Mouse (Mus musculus) urinary bladder, postnatal 4 days (tissue): Measurements from ENCODE around the gene Ndufb2.

Source experiments
- DNase-seq, 2 experiments: peaks; one replicate each; pipeline ENCODE4 v3.0.0; 2021 to 2022; ENCODE audit warnings: low spot score in 2 of 2

Ndufb2 gene

DNA sequence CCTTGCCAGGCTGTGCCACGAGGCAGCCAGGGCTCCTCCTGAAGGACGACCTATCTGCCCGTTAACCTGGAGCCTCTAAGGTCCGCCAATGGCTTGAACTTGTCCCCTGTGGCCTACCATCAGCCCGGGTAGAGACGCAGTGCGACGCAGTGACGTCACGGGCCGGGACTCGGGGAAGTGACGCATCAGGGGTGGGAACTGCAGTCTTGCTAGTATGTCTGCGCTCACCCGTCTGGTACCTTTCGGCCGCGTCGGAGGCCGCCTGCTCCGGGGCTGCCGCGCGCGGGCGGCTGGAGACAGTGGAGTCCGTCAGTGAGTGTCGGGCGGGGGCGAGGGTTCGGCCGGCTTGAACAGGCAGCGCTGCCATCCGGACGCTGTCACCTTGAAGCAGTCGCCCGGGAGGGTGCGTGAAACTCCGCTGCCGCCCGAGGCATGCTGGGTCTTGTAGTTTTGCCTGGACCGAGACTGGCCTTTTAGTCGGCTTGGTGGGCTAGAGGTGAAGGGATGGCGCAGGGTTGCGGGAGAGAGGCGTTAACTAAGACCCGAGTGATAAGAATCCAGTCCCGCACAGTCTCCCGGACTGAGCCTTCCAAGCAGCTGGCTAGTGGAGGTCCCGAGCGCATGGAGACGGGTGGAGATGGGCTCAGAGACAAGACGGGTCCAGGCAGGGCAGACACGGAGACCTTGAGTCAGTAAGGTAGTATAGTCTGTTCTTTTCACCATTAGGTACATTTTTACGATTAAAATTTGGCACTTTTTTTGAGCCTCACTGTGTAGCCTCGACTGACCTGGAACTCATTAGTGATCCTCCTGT, at the start of gene Ndufb2:
Gene Ndufb2 (plus strand): TSS at position 174 of the 814 bp plus-strand sequence.
- peak; percentile 88 to 91 for DNase-seq

DNA sequence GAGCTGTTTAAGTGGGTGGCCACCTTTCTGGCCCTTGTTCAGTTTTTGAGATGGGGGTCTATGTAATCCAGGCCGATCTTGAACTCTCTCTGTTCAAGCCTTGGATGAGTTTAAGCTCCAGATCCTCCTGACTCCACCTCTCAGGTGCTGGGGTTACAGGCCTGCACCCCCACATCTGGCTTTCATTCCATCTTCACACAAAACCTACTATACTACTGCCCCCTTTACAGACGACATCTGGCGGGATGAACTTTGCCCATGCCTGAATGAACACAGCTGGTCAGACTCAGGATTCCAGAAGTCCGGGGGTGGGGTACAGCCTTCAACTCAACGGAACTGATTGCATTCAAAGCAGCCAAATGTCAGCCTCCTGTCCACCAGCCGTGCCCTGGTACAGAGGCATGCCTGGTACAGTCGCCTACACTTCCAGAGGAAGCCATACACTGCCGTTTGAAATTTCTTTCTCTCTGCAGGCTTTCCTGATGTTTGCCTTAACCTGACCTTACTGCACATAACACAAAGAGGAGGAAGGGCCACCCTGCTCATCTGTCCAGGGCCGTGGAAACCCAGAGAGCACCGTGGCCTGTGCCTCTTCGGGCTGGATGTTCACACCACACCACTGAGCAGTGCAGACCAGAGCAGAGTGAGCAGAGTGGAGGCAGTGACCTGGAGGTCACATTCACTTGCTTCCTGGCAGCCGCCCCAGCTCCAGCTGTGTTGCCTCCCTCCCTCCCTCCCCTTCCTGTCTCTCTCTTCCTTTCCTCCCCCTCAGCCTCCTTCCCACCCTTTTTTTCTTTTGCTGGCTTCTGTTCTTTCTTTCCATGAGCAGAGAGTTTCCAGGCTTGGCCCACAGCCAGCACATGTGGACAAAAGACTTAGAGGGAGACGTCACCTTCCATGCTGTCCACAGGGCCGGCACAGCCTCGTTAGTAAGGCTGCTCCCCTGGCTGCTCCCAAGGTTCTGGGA, 49.5 kb upstream of the Ndufb2 start:
- DNase-seq = peak; percentile 72 to 87

DNA sequence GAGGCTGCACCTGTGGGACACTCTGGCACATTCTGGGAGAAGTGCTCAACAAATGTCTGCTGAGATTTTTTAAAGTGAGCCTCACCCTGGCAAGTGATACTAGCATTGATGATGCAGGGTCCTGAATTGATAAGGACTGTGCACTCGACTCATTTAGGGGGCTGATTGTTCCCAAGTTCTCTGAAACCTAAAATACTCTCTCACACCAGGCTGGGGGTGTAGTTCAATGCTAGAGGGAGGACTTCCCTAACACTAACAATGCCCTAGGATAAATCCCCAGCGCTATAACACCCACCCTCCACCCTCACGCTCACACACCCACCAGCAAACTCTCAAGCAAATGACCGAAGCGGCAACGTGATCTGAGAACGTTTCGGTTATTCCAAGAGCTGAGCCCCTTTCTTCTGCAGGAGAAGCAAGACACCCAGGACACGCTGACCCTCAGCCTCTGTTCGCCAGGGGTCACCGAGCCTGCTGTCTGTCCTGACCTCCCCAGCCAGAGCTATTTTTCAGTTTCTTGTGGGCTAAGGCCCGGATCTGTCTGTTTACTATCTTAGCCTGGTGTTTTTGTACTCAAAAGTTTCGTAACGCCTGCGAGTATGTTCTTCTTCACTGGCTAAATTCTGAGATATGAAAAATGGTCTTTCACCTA, 48.5 kb upstream of the Ndufb2 start:
- no peak for DNase-seq

DNA sequence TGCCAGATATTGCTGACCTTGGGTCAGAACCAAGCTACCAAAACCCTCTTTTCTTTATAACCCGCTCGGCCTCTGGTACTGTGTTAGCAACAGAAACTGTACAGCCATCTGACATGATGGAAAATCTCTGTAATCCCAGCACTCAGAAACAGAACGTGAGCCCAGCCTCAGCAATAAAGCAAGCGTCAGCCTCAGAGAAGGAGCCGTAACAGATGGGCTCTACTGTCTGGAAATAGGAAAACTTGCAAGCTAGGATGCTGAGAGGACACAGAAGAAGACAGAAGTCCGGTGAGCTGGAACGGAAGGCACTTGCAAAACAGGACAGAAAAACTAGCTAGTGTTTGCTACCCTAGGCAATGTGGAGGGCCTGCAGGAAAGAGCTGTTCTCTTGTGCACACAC, 46.9 kb upstream of the Ndufb2 start:
- DNase-seq = no peak

DNA sequence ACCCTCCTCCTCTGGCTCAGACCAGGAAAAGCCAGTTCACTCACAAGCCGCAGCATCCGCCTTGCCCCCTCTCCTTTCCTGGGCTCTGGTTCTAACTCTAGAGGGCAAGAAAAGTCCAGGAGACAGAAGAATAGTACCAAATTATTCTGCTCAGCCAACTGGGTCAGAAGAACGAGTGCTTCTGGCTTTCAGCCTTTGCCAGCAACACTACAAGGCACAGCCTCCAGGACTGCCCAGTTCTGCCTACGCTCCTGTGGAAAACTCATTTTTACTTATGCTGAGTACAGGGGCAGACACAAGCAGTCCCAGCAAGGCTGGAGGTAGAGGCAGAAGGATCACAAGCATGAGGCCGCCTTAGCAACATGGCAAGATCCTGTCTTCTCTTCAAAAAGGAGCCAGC, 44.3 kb upstream of the Ndufb2 start:
- no peak for DNase-seq

DNA sequence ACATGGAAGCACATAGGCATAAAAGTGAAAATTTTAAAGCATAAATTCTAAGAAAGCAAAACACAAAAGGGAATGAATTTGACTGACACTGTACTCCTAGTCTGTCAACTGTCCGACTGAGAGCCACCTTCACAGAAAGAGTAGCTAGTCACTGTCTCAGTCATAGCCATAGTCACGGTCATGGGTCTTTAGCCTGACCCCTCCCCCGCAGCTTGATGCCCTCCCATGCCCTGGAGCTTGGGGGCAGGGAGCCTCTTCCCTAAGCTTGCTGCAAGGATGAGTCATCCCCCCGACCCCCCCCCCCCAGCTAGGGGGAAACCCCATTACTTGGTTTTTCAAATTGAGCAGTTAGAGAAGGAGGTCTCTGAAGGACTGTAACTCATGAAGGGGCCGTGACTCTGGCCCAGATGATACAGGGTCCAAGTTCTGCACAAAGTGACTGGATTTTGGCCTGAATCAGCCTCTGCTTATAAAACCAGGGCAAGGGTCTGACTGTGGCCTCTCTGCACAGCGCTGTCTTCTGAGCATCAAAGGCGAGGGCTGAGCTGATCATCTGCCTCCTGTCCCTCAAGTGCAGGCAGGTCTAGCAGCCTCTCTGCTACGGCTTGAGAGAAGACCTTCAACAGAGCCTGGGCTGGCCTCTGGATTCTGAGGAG, 40.3 kb upstream of the Ndufb2 start:
- DNase-seq = no peak

DNA sequence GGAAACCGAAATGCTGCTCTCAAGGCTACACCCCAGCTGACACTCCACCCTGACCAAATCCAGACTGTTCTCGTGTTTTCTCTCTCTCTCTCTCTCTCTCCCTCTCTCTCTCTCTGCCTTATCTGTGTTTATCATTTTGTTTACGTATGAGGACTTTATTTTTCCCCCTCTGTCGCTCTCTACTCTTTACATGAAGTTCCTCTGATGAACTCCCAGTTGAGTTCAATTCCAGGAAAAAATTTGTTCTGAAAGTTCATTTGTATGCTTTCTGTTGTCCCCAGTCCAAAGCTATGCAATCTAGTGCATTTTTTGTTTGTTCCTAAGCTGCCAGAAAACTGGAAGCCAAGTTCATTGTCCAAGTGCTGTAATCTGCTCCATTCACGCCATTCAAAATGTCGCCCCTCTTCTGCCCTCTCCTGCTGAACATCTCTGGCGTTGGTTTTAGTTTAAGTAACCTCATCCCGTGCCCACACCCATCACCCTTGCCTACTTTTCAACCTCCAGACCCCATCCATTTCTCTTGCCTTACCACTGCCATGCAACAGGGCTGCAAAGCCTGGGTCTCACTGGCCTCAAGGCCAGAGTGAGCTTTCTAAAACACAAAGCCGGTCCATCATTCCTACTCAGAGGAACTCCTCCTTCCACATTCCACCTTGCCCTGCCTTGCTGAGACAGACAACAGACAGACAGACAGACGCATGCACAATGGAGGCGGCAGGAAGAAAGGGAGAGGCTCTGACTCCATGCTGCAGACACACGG, 37.3 kb upstream of the Ndufb2 start:
- DNase-seq = no peak

DNA sequence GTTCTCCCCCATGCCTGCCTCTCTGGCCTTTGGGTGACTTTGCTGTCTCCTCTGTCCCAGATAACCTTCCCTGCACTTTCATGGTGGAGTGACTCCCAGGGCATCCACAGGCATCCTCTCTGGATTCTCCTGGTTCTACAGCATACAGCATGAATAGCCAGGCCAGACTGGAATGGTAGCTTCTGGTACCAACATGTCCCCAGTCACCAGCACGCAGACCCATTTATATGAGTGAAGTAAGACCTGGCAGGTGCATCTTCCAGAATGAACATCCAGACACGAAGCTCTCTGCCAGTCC, 36.8 kb upstream of the Ndufb2 start:
- DNase-seq = no peak

DNA sequence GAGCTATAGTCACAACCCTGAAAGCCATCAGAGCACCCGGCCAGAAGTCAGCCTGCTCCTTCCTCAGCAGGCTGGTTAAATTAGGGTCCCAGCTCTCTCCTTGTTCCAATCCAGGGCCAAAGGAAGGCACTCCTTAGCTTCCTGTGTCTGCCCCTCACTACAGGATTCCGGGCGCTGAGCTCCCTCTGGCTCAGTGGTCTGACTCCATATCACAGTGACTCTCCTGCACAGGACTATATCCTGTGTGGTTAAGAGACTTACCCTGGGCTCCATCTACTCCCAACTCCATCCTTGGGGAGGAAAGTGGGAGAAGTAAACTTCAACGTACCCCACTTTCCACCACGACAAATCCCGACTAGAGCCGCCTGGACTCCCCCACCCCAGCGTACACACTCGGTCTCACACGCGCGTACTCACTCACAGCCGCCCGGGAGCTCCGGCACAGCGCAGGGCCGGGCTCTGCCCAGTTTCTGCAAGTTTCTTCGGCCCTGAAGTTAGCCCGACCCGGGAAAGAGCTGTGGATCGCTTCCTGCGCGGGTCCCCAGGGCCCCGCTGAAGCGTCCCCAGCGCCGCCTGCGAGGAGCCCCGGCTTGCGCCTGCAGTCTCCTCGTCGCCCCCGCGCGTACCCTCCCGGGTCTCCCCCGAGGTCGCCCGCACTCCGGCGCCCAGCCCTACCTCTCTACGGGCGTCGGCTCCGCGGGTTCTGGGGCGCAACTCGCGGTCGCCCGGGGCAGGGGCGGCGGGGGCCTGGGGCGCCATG, 35.3 kb upstream of the Ndufb2 start:
- DNase-seq = peak in 1 of 2 experiments; percentile 50

DNA sequence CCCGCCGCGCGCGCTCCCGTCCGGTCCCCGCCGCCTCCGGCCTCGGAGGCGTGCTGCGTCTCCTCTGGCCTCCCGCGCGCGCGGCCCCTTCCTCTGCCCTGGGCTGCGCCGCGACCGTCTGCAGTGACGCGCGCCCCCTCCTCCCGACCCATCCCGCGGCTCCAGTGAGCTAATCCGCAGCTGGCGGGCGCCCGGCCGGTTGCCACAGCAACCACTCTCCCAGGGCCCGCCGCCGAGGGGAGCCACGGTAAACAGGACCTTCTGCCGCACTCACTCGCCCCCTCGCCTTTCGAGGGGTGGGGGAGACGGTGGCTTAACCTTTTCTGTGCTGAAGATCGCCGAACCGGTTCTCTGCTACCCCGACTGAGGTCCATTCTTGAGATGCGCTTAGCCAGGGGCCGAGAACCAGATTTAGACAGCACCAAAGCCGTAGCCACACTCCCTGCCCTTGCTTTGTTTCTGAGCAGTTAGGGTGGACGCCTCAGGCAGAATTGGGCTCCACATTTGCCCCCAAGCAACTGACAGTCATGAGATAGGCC, 34.6 kb upstream of the Ndufb2 start, which contains the start of gene Dennd2a:
Gene Dennd2a (minus strand): TSS at position 145 of the 539 bp plus-strand sequence.
- DNase-seq = peak; percentile 80 to 86

DNA sequence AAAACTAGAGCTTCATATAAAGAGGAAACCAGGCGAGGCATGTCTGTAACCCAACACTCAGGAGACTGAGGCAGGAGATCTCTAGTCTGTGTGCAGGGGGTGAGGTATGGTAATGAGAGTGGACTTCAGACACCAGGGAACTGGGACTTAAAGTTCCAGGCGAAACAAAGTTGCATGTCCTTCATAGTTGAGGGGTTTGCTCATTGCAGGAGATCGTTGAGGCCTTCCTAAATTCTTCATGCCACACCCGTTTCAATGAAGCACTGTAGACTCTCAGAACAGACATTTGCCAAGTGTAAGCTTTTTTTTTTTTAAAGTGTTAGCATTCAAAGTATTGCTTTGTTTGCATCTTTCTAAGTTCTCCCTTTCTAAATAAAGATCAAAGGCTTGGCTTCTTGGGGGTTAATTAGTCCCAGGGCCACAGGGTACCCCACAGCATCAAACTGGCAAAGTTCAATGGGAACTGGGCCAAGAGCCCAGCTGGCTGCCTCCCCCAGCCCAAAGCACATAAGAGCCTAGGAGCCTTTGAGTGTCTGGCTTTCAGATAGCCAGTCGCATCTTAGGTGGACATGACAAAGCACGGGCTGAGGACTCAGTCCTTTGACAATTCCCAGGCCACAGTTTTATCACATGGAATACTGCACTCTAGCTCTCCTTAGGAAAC, 33.0 kb upstream of the Ndufb2 start:
- no peak for DNase-seq

DNA sequence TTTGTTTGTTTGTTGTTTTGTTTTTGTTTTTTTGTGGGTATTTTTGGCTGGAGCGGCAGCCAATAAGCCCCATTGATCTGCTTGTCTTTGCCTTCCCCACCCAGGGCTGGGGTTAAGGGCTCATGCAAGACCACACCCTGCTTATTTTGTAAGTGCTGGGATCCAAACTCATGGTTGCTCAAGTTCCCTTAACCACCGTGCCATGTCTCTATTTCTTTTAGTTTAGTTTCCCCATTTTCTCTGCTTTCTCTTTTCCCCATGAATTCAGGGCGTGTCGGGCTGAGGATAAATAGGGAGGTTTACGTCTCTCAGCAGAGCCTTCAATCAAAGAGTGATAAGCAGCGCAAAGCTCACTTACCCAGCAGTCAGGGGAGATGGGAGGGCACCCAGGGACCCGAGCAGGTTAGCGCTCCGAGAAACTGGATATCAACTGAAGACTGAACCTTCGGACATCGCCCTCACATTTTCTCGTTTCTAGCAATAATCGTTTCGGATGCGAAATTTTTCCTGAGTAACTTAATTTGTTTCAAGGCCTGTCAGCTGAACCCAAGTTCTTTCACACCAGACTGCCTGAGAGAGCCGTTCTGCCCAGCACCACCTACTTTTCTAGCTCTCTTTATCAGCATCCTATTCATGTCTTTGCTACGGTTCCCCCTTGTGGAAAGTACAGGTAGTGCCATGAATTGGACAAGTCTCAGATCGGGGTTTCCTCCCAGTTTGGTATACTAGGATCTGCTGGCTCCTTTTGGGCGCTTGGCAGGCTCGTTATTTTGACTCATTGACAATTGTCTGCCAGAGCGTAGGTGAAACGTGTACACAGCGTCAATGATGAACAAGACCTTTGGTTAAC, 30.0 kb upstream of the Ndufb2 start:
- peak; percentile 51 to 73 for DNase-seq

DNA sequence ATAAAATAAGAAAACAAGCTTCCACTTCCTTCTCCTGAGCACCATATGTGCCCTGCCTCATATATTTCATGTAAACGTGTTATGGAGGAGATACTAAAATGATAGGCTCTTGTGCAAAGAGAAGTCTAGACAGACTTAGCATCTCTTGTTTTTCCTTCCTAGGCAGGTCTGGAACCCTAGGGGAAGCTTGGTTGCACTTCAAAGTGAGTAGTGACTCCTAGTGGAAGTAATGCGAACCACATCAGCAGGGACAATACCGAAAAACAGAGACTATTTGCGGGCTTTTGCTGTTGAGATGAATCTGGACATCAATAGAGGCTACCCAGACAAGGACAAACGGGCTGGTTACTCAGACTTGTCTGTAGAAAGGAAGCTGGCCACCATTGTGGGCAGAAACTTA, 24.8 kb upstream of the Ndufb2 start:
- DNase-seq = no peak

DNA sequence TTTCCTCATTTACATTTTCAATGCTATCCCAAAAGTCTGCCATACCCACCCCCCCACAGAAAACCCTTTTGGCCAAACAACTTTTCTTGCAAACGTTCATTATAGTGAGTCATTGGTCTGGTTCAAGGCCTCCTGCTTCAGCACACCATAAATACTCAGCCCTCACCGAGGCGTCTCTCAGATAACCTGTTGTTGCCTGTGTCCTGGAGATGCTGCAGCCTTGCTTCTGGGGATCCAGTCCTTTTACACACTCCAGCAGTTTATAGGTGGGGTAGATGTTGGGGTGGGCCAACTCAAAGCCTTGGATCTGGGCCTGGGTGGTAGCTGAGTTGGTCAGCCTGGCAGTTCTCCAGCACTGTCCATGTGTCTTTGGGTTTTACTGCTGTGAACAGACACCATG, 21.9 kb upstream of the Ndufb2 start:
- DNase-seq = no peak

DNA sequence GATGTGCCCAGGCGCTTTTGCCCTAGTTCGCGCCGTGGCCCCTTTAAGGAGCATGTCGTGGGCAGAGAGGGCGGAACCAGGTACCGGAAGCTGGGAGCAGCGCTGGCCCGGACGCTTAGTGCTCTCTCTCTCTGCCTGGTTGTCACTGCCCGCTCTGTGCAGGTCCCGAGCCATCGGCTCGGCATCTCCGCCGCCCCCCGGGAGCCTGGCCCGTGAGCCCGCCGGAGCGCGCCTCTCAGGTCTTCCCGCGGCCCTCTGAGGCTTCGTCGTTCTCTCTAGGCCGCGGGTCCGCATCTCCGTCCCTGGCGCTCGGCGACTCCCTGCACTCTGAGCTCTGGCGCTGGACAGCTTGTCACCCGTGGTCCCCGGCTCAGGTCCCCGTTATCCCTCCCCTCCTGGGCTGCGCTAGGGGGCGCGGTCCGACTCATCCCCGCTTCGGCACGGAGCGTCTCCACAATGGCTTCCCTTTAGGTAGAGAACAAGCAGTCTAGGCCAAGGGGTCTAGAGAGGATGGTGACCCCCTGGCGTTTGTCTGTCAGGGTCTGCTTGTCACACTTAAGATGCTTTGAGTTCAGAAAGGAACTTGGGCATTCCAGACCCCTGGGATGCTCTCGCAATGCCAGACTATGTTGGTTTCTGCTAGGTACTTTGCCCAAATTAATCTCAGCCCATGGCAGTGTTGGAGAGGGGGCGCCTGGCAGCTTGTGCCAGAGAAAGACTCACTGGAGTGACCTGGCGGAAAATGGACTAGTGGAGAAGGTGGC, 18.4 kb upstream of the Ndufb2 start, which contains the start of gene Adck2:
Gene Adck2 (plus strand): TSS at position 83 of the 764 bp plus-strand sequence.
- DNase-seq = peak; percentile 61 to 74

DNA sequence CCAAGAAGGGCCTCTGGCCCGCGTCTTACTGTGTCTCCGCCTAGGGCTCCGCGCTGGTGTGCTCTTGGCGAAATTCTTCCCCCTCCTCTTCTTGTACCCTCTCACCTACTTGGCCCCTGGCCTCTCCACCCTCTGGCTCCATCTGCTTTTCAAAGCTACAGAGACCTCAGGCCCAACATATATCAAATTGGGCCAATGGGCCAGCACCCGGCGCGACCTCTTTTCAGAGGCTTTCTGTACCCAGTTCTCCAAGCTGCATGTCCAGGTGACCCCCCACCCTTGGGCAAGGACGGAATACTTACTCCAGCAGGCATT, 17.9 kb upstream of the Ndufb2 start:
- no peak for DNase-seq

DNA sequence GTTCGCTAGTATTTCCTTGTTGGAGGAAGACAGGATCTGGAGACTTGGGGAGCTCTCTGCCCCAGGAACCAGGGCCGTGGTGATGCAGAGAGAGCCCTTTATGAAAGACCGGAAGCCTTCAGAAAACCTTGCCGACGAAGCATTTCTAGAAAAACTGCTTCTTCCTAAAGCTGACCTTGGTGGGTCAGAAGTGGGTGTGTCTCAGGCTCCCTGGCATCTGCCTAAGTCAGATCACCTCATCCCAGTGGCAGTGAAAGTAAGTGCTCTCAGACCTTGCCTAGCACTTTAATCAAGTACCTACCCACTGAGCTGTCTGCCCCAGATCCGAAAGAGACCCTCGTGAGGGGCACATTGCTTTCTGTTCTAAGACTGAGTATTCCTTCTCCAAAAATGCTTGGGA, 17.4 kb upstream of the Ndufb2 start:
- DNase-seq = no peak

DNA sequence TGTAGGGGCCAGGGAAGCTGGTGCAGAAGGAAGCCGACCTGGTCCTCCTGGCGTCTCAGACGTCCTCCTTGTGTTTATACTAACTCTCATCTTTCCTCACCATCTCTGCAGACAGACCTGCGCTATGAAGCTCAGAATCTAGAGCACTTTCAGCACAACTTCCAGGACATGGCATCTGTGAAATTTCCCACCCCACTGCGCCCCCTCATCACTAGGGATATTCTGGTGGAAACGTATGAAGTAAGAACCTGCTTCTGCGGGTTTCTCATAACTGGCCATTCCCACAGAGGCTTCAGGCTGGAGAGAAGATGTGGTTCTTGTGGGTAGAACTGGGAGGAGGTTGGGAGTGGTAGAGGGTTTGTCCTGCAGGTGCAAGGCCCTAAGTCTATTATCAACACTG, 12.8 kb upstream of the Ndufb2 start:
- no peak for DNase-seq
